Mouse (Mus musculus) lung, postnatal 0 days (tissue): ENCODE measurements around the gene Faf2. TPM values are rescaled to one million over a fixed set of nuclear protein-coding genes. Genes with fewer than 3 reads are reported as not detected.
"Not testable (repeated sequence)": the region's sequence is repeated elsewhere in the genome, so short reads cannot be mapped to it uniquely, and the experiment has no call there.

Experiments
- ATAC-seq: fragments of 200-750 bp; cut with Nextera tagmentation; 2 replicates; pipeline ENCODE4 v1.8.0; 2017; ENCODE audit warnings: moderate library complexity
- DNase-seq: peaks from one replicate; pipeline ENCODE4 v3.0.0-alpha.2; 2016; ENCODE audit warnings: low spot score
- H3K27ac ChIP-seq: fragments of 300-500 bp; sonication (generic); 2 replicates; pipeline ENCODE4 v1.5.1; 2014; ENCODE audit warnings: antibody characterized with exemption, mild to moderate bottlenecking, low read length, mixed read lengths
- H3K27me3 ChIP-seq: fragments of 300-500 bp; sonication (generic); replicated peaks from 2 replicates; pipeline ENCODE4 v1.6.1; 2014; ENCODE audit warnings: low read length, mixed read lengths; ENCODE audit not compliant: insufficient read depth
- H3K36me3 ChIP-seq: fragments of 300-500 bp; sonication (generic); 2 replicates; pipeline ENCODE4 v1.6.1; 2014; ENCODE audit warnings: low read length, mixed read lengths; ENCODE audit not compliant: insufficient read depth
- H3K4me1 ChIP-seq: fragments of 300-500 bp; sonication (generic); 2 replicates; pipeline ENCODE4 v1.6.1; 2014; ENCODE audit warnings: antibody characterized with exemption, low read depth, low read length, mixed read lengths; ENCODE audit not compliant: insufficient read depth
- H3K4me2 ChIP-seq: fragments of 300-500 bp; sonication (generic); replicated peaks from 2 replicates; pipeline ENCODE4 v1.6.1; 2014; ENCODE audit warnings: low read depth, mild to moderate bottlenecking, low read length, moderate library complexity, mixed read lengths
- H3K4me3 ChIP-seq: fragments of 300-500 bp; sonication (generic); 2 replicates; pipeline ENCODE4 v1.5.1; 2014; ENCODE audit warnings: low read depth, low read length
- H3K9ac ChIP-seq: fragments of 300-500 bp; sonication (generic); replicated peaks from 2 replicates; pipeline ENCODE4 v1.6.1; 2014; ENCODE audit warnings: low read depth, mild to moderate bottlenecking
- H3K9me3 ChIP-seq: fragments of 300-500 bp; sonication (generic); 2 replicates; pipeline ENCODE4 v1.6.1; 2016; ENCODE audit warnings: low read length, mixed read lengths
- CTCF ChIP-seq: IDR thresholded peaks from 2 replicates; pipeline ENCODE4 v1.5.1; 2016; ENCODE audit warnings: antibody characterized with exemption, mild to moderate bottlenecking
- EP300 ChIP-seq: IDR thresholded peaks from 2 replicates; pipeline ENCODE4 v1.6.1; 2016; ENCODE audit warnings: antibody characterized with exemption, mild to moderate bottlenecking, control low read depth
- WGBS: fragments of 180-500 bp; shearing (Covaris S2); extraction: QIAGEN DNeasy Blood & Tissue Kit; methylation state at CpG from one replicate; pipeline ENCODE4 v1.1.7; 2014; 5-methylcytosine and 5-hydroxymethylcytosine counted together
- polyA plus RNA-seq: library from polyadenylated mRNA; unstranded; fragments of >200 nt; fragmentation: Nextera tagmentation; extraction: Ambion mirVana; gene quantifications from 2 replicates; pipeline ENCODE4 v1.2.1, GENCODE M21; 2015

Faf2 gene
- polyA plus RNA-seq, 1 experiment from 2014 or later = 53.7 TPM

- Histone ChIP-seq H3K36me3 (no peaks in the 10 kb centered on the region), H3K9me3 (no peaks in the 10 kb centered on the region), H3K27ac (peak overlapping the region; percentile 85), H3K4me1 (peaks cover 4% of the 10 kb centered on the region; the same call in 1 of the 2 replicates), H3K4me2 (peak overlapping the region; percentile 89), H3K4me3 (peak overlapping the region; percentile 74), H3K9ac (peak overlapping the region; percentile 78), H3K27me3 (no peaks in the 10 kb centered on the region)
- ATAC-seq = peak; percentile 30
- TF ChIP-seq CTCF (peak; percentile 16; the same call in 1 of the 2 replicates), EP300 (no peak)
- WGBS = 13% methylated on average over 12 of the region's 13 CpGs
- peak; percentile 33 for DNase-seq
These were observed 11.0 kb upstream of the Faf2 start for GRCm38 (mm10) chr13:54610613-54610971.

GRCm38 (mm10) chr13:54610972-54611754, 10.4 kb upstream of the Faf2 start, which contains the start of gene Cltb:
Gene Cltb (minus strand): TSS chr13:54611344.
- H3K4me2 ChIP-seq = peak within 1 kb of the TSS; percentile 89
- DNase-seq = peak; percentile 86
- H3K27ac ChIP-seq = peak within 1 kb of the TSS; percentile 85
- H3K9me3 ChIP-seq = no peaks in the 10 kb centered on the region
- peak within 1 kb of the TSS; percentile 78 for H3K9ac ChIP-seq
- peaks cover 4% of the 10 kb centered on the region; the same call in 1 of the 2 replicates for H3K4me1 ChIP-seq
- 6% methylated on average over 60 of the region's 66 CpGs for WGBS
- no peaks in the 10 kb centered on the region for H3K27me3 ChIP-seq
- peak within 1 kb of the TSS; percentile 74 for H3K4me3 ChIP-seq
- peak; percentile 88 for ATAC-seq
- no peaks in the 10 kb centered on the region for H3K36me3 ChIP-seq
- TF ChIP-seq EP300 (no peak), CTCF (no peak)

GRCm38 (mm10) chr13:54613141-54613540, 8.4 kb upstream of the Faf2 start:
- not testable (repeated sequence) for ATAC-seq
- WGBS = 81% methylated on average over 8 of the region's 8 CpGs

GRCm38 (mm10) chr13:54616307-54616706, 5.3 kb upstream of the Faf2 start:
- H3K27me3 ChIP-seq = no peaks in the 10 kb centered on the region
- DNase-seq = no peak
- no peak overlapping the region for H3K4me3 ChIP-seq
- H3K4me1 ChIP-seq = no peaks in the 10 kb centered on the region
- WGBS = 74% methylated on average over 8 of the region's 8 CpGs
- no peak overlapping the region for H3K9ac ChIP-seq
- ATAC-seq = no peak
- H3K36me3 ChIP-seq = no peaks in the 10 kb centered on the region
- no peak overlapping the region for H3K27ac ChIP-seq
- H3K9me3 ChIP-seq = no peaks in the 10 kb centered on the region
- TF ChIP-seq CTCF (no peak), EP300 (no peak)
- no peak overlapping the region for H3K4me2 ChIP-seq

More at GRCm38 (mm10) chr13:54613141-54613540, 8.4 kb upstream of the Faf2 start:
- DNase-seq, H3K27ac ChIP-seq, H3K4me3 ChIP-seq, H3K9ac ChIP-seq, H3K9me3 ChIP-seq, H3K36me3 ChIP-seq, H3K4me1 ChIP-seq, H3K27me3 ChIP-seq, H3K4me2 ChIP-seq: not testable (repeated sequence)
- TF ChIP-seq CTCF = peak; percentile 46

GRCm38 (mm10) chr13:54616998-54617397, 4.6 kb upstream of the Faf2 start:
- H3K27me3 ChIP-seq = no peaks in the 10 kb centered on the region
- no peaks in the 10 kb centered on the region for H3K36me3 ChIP-seq
- no peak for ATAC-seq
- TF ChIP-seq EP300 (no peak), CTCF (peak; percentile 43)
- no peaks in the 10 kb centered on the region for H3K9me3 ChIP-seq
- no peaks in the 10 kb centered on the region for H3K4me1 ChIP-seq
- H3K4me3 ChIP-seq = no peak overlapping the region
- no peak for DNase-seq
- no peak overlapping the region for H3K9ac ChIP-seq
- 62% methylated on average over 6 of the region's 6 CpGs for WGBS
- no peak overlapping the region for H3K27ac ChIP-seq
- H3K4me2 ChIP-seq = no peak overlapping the region

- H3K4me2 ChIP-seq = peak overlapping the region; percentile 85
- DNase-seq (peak; percentile 66), ATAC-seq (peak; percentile 47)
- peak overlapping the region; percentile 95 for H3K4me3 ChIP-seq
- no peaks in the 10 kb centered on the region for H3K9me3 ChIP-seq
- TF ChIP-seq CTCF = no peak
- TF ChIP-seq EP300 = no peak
- H3K9ac ChIP-seq = peak overlapping the region; percentile 96
- H3K27me3 ChIP-seq = no peaks in the 10 kb centered on the region
- peak overlapping the region; percentile 88 for H3K27ac ChIP-seq
- under 1% methylated on average over 26 of the region's 27 CpGs for WGBS
- H3K36me3 ChIP-seq = no peaks in the 10 kb centered on the region
- peaks cover 4% of the 10 kb centered on the region; the same call in 1 of the 2 replicates for H3K4me1 ChIP-seq
These were observed 457 bp downstream of the Faf2 start for GRCm38 (mm10) chr13:54621960-54622521.
